Mouse (Mus musculus) adrenal gland, adult 2 months (tissue): ENCODE measurements around the gene Dhfr. TPM values are rescaled to one million over a fixed set of nuclear protein-coding genes. Genes with fewer than 3 reads are reported as not detected.
"Not testable (repeated sequence)": the region's sequence is repeated elsewhere in the genome, so short reads cannot be mapped to it uniquely, and the experiment has no call there.

Experiments used
- DNase-seq: peaks from one replicate; pipeline ENCODE4 v3.0.0; 2021
- long read RNA-seq: library from polyadenylated mRNA; stranded (forward); transcript quantifications from one replicate; pipeline ENCODE4 v2.0.0, GENCODE M21; 2021
- polyA plus RNA-seq: library from polyadenylated mRNA; depleted of rRNA; stranded (reverse); fragments of >200 nt; gene quantifications from 2 replicates; pipeline ENCODE4 v1.2.3, GENCODE M21; 2012; rRNA removed
- total RNA-seq, 2 experiments: library from RNA; stranded (reverse); gene quantifications; 2 replicates each; pipeline ENCODE4 v1.2.3; 2021

Gene Dhfr
- total RNA-seq (1 to 10 TPM; 2.3 to 2.9 TPM), polyA plus RNA-seq (0.83 and 1.1 TPM in 2 replicates)
- long read RNA-seq, full-length matches to known transcripts = 8 of 8 reads
- long read RNA-seq, partial matches to known transcripts = 0 of 8 reads
- long read RNA-seq, other reads (novel, unspliced or antisense) = 0 of 8 reads

- DNase-seq = peak; percentile 97
Measured at GRCm38 (mm10) chr13:92354456-92355271, at the start of gene Dhfr, which contains the start of gene Msh3. TSS of gene Dhfr (plus strand) at chr13:92354726. TSS of gene Msh3 (minus strand) at chr13:92355003.

GRCm38 (mm10) chr13:92305680-92306079, 48.8 kb upstream of the Dhfr start, which contains the start of gene Gm20379:
TSS of gene Gm20379 (plus strand) at chr13:92305980.
- DNase-seq = no peak

- no peak for DNase-seq
Measured at GRCm38 (mm10) chr13:92314613-92315012, 39.9 kb upstream of the Dhfr start.

GRCm38 (mm10) chr13:92320770-92321169, 33.8 kb upstream of the Dhfr start:
- DNase-seq = no peak

- DNase-seq = no peak
Measured at GRCm38 (mm10) chr13:92326030-92326429, 28.5 kb upstream of the Dhfr start.

GRCm38 (mm10) chr13:92328000-92328399, 26.5 kb upstream of the Dhfr start:
- DNase-seq = no peak

- DNase-seq = no peak
Measured at GRCm38 (mm10) chr13:92330621-92331020, 23.9 kb upstream of the Dhfr start.

GRCm38 (mm10) chr13:92332103-92332879, 22.2 kb upstream of the Dhfr start:
- DNase-seq = no peak

- DNase-seq = no peak
Measured at GRCm38 (mm10) chr13:92336857-92337256, 17.7 kb upstream of the Dhfr start.

- no peak for DNase-seq
Measured at GRCm38 (mm10) chr13:92337773-92338462, 16.6 kb upstream of the Dhfr start.

- DNase-seq = no peak
Measured at GRCm38 (mm10) chr13:92339787-92340186, 14.7 kb upstream of the Dhfr start.

GRCm38 (mm10) chr13:92344033-92344432, 10.5 kb upstream of the Dhfr start:
- DNase-seq = no peak

GRCm38 (mm10) chr13:92346338-92346737, 8.2 kb upstream of the Dhfr start:
- no peak for DNase-seq

GRCm38 (mm10) chr13:92351100-92351499, 3.4 kb upstream of the Dhfr start:
- DNase-seq = no peak

GRCm38 (mm10) chr13:92353956-92354355, 570 bp upstream of the Dhfr start:
- peak; percentile 13 for DNase-seq

- DNase-seq = no peak
Measured at GRCm38 (mm10) chr13:92355272-92355643, 732 bp downstream of the Dhfr start.

- DNase-seq = no peak
Measured at GRCm38 (mm10) chr13:92356376-92356775, 1.9 kb downstream of the Dhfr start.

- no peak for DNase-seq
Measured at GRCm38 (mm10) chr13:92357644-92358043, 3.1 kb downstream of the Dhfr start.

- no peak for DNase-seq
Measured at GRCm38 (mm10) chr13:92361609-92362008, 7.1 kb downstream of the Dhfr start.

- no peak for DNase-seq
Measured at GRCm38 (mm10) chr13:92365312-92365711, 10.8 kb downstream of the Dhfr start.

GRCm38 (mm10) chr13:92370811-92371210, 16.3 kb downstream of the Dhfr start:
- no peak for DNase-seq

- not testable (repeated sequence) for DNase-seq
Measured at GRCm38 (mm10) chr13:92371466-92371865, 16.9 kb downstream of the Dhfr start.
